Mouse (Mus musculus): ENCODE data around the gene Slc35d3. TPM values are rescaled to one million over a fixed set of nuclear protein-coding genes. Genes with fewer than 3 reads are reported as not detected.

Slc35d3 gene
- total RNA-seq, 2 experiments from 2014 or later, result 21.2 to 21.6 TPM

- DNase-seq (ENCODE audit: low spot score in 2 of 2), result no peak
Measured at GRCm38 (mm10) chr10:19835887-19836710, 15.2 kb downstream of the Slc35d3 start.

GRCm38 (mm10) chr10:19834222-19834621 is 17.0 kb downstream of the Slc35d3 start:
- no peak for DNase-seq (ENCODE audit: low spot score in 2 of 2)

GRCm38 (mm10) chr10:19831072-19831849 is 20.0 kb downstream of the Slc35d3 start:
- DNase-seq (ENCODE audit: low spot score in 2 of 2), result no peak

GRCm38 (mm10) chr10:19820986-19821385 is 30.3 kb downstream of the Slc35d3 start:
- no peak for DNase-seq (ENCODE audit: low spot score in 2 of 2)

GRCm38 (mm10) chr10:19818723-19819355 is 32.4 kb downstream of the Slc35d3 start:
- DNase-seq (ENCODE audit: low spot score in 2 of 2), result no peak

- DNase-seq (ENCODE audit: low spot score in 2 of 2), result no peak
Measured at GRCm38 (mm10) chr10:19815371-19815770, 35.9 kb downstream of the Slc35d3 start.

GRCm38 (mm10) chr10:19811436-19812172 is 39.7 kb downstream of the Slc35d3 start:
- DNase-seq (ENCODE audit: low spot score in 2 of 2), result no peak

- no peak for DNase-seq (ENCODE audit: low spot score in 2 of 2)
Measured at GRCm38 (mm10) chr10:19804763-19805162, 46.5 kb downstream of the Slc35d3 start.

GRCm38 (mm10) chr10:19802958-19803357 is 48.3 kb downstream of the Slc35d3 start:
- DNase-seq (ENCODE audit: low spot score in 2 of 2), result no peak

Other genes with a start within 250 kb of the Slc35d3 start
- gene Il22ra2, start 229.5 kb downstream of the Slc35d3 start, total RNA-seq (2021), result not detected
- 1 to 10 TPM; 5.1 to 7.1 TPM for gene Il20ra, start 138.9 kb downstream of the Slc35d3 start, total RNA-seq (2021)
- 10 to 100 TPM; 40.6 to 41.3 TPM for gene Pex7, start 56.2 kb upstream of the Slc35d3 start, total RNA-seq (2021)
- 10 to 100 TPM; 24.0 to 29.3 TPM for gene Map3k5, start 83.0 kb upstream of the Slc35d3 start, total RNA-seq (2021)